Mouse (Mus musculus): ENCODE data around the gene Nfatc2ip. TPM values are rescaled to one million over a fixed set of nuclear protein-coding genes. Genes with fewer than 3 reads are reported as not detected.
A peak's percentile ranks its signal among the peaks of the same experiment; 100 is the strongest.

The Nfatc2ip gene
- polyA plus RNA-seq, 1 experiment, result 3.5 TPM

- Histone ChIP-seq H3ac (ENCODE audit: control insufficient read depth, insufficient read length) (peak overlapping the region; percentile 72), H3K4me3 (peak overlapping the region; percentile 28), H3K27me3 (ENCODE audit: control insufficient read depth, insufficient read depth, insufficient read length) (no peaks in the 10 kb centered on the region), H3K36me3 (ENCODE audit: control insufficient read depth, insufficient read depth) (no peaks in the 10 kb centered on the region), H3K79me2 (ENCODE audit: control insufficient read depth, insufficient read depth) (no peaks in the 10 kb centered on the region), H3K4me2 (ENCODE audit: low read depth) (peak overlapping the region; percentile 68)
- TF ChIP-seq TCF3 (IDR thresholded peaks at IDR 0.05; ENCODE audit: insufficient read length, low read depth) (no peak), CEBPB (IDR thresholded peaks at IDR 0.05; ENCODE audit: insufficient read depth, poor library complexity, severe bottlenecking) (no peak), USF1 (IDR thresholded peaks at IDR 0.05; ENCODE audit: low read depth) (no peak), SRF (IDR thresholded peaks at IDR 0.05; ENCODE audit: control insufficient read depth, insufficient read length, low read depth) (no peak), MYOD1 (IDR thresholded peaks at IDR 0.05; ENCODE audit: control insufficient read depth in 1 of 3, insufficient read length in 2 of 3, low read depth in 2 of 3) (no peak), TCF12 (IDR thresholded peaks at IDR 0.05; ENCODE audit: insufficient read depth, poor library complexity, severe bottlenecking) (no peak), POLR2AphosphoS2 (IDR thresholded peaks at IDR 0.05; ENCODE audit: insufficient read length, low read depth) (no peak), MAX (IDR thresholded peaks at IDR 0.05; ENCODE audit: low read depth) (no peak), E2F4 (IDR thresholded peaks at IDR 0.05; ENCODE audit: insufficient read depth) (no peak), POLR2A (IDR thresholded peaks at IDR 0.05; ENCODE audit: insufficient read length, low read depth) (no peak), REST (IDR thresholded peaks at IDR 0.05; ENCODE audit: insufficient read depth, insufficient read length) (no peak), MYOG (IDR thresholded peaks at IDR 0.05; ENCODE audit: control insufficient read depth in 1 of 3, insufficient read depth in 1 of 3, insufficient read length in 2 of 3, low read depth in 2 of 3) (no peak)
Observed at GRCm38 (mm10) chr7:126429503-126429898, 33.0 kb upstream of the Nfatc2ip start.

GRCm38 (mm10) chr7:126428631-126429502, 32.3 kb upstream of the Nfatc2ip start, which contains the start of gene Rabep2:
TSS of gene Rabep2 (plus strand) at chr7:126428759.
- H3ac ChIP-seq (ENCODE audit: control insufficient read depth, insufficient read length), result peak within 1 kb of the TSS; percentile 72
- H3K4me2 ChIP-seq (ENCODE audit: low read depth), result peak within 1 kb of the TSS; percentile 98
- no peaks in the 10 kb centered on the region for H3K27me3 ChIP-seq (ENCODE audit: control insufficient read depth, insufficient read depth, insufficient read length)
- no peaks in the 10 kb centered on the region for H3K79me2 ChIP-seq (ENCODE audit: control insufficient read depth, insufficient read depth)
- peak; percentile 30 for TF ChIP-seq POLR2AphosphoS2 (IDR thresholded peaks at IDR 0.05; ENCODE audit: insufficient read length, low read depth)
- TF ChIP-seq POLR2A (IDR thresholded peaks at IDR 0.05; ENCODE audit: insufficient read length, low read depth), result peak; percentile 47
- TF ChIP-seq CEBPB (IDR thresholded peaks at IDR 0.05; ENCODE audit: insufficient read depth, poor library complexity, severe bottlenecking), result no peak
- TF ChIP-seq TCF3 (IDR thresholded peaks at IDR 0.05; ENCODE audit: insufficient read length, low read depth), result no peak
- peak within 1 kb of the TSS; percentile 28 for H3K4me3 ChIP-seq
- no peaks in the 10 kb centered on the region for H3K36me3 ChIP-seq (ENCODE audit: control insufficient read depth, insufficient read depth)

- H3K4me2 ChIP-seq (ENCODE audit: low read depth), result peak overlapping the region; percentile 98
- H3ac ChIP-seq (ENCODE audit: control insufficient read depth, insufficient read length), result peak overlapping the region; percentile 72
- no peaks in the 10 kb centered on the region for H3K27me3 ChIP-seq (ENCODE audit: control insufficient read depth, insufficient read depth, insufficient read length)
- TF ChIP-seq CEBPB (IDR thresholded peaks at IDR 0.05; ENCODE audit: insufficient read depth, poor library complexity, severe bottlenecking), result no peak
- no peak for TF ChIP-seq TCF3 (IDR thresholded peaks at IDR 0.05; ENCODE audit: insufficient read length, low read depth)
- no peak for TF ChIP-seq E2F4 (IDR thresholded peaks at IDR 0.05; ENCODE audit: insufficient read depth)
- no peak for TF ChIP-seq MAX (IDR thresholded peaks at IDR 0.05; ENCODE audit: low read depth)
- TF ChIP-seq POLR2AphosphoS2 (IDR thresholded peaks at IDR 0.05; ENCODE audit: insufficient read length, low read depth), result no peak
- TF ChIP-seq SRF (IDR thresholded peaks at IDR 0.05; ENCODE audit: control insufficient read depth, insufficient read length, low read depth), result no peak
- TF ChIP-seq MYOG (IDR thresholded peaks at IDR 0.05; ENCODE audit: control insufficient read depth in 1 of 3, insufficient read depth in 1 of 3, insufficient read length in 2 of 3, low read depth in 2 of 3), result no peak
- no peak for TF ChIP-seq REST (IDR thresholded peaks at IDR 0.05; ENCODE audit: insufficient read depth, insufficient read length)
- TF ChIP-seq TCF12 (IDR thresholded peaks at IDR 0.05; ENCODE audit: insufficient read depth, poor library complexity, severe bottlenecking), result no peak
- TF ChIP-seq POLR2A (IDR thresholded peaks at IDR 0.05; ENCODE audit: insufficient read length, low read depth), result no peak
- no peak for TF ChIP-seq USF1 (IDR thresholded peaks at IDR 0.05; ENCODE audit: low read depth)
- TF ChIP-seq MYOD1 (IDR thresholded peaks at IDR 0.05; ENCODE audit: control insufficient read depth in 1 of 3, insufficient read length in 2 of 3, low read depth in 2 of 3), result no peak
- H3K36me3 ChIP-seq (ENCODE audit: control insufficient read depth, insufficient read depth), result no peaks in the 10 kb centered on the region
- no peaks in the 10 kb centered on the region for H3K79me2 ChIP-seq (ENCODE audit: control insufficient read depth, insufficient read depth)
- H3K4me3 ChIP-seq, result peak overlapping the region; percentile 28
Observed at GRCm38 (mm10) chr7:126428154-126428553, 31.6 kb upstream of the Nfatc2ip start.

GRCm38 (mm10) chr7:126427323-126427860, 30.9 kb upstream of the Nfatc2ip start:
- Histone ChIP-seq H3K4me2 (ENCODE audit: low read depth) (no peak overlapping the region), H3K4me3 (no peak overlapping the region), H3ac (ENCODE audit: control insufficient read depth, insufficient read length) (no peak overlapping the region), H3K27me3 (ENCODE audit: control insufficient read depth, insufficient read depth, insufficient read length) (no peaks in the 10 kb centered on the region), H3K79me2 (ENCODE audit: control insufficient read depth, insufficient read depth) (no peaks in the 10 kb centered on the region), H3K36me3 (ENCODE audit: control insufficient read depth, insufficient read depth) (no peaks in the 10 kb centered on the region)
- no peak for TF ChIP-seq TCF3 (IDR thresholded peaks at IDR 0.05; ENCODE audit: insufficient read length, low read depth)
- TF ChIP-seq REST (IDR thresholded peaks at IDR 0.05; ENCODE audit: insufficient read depth, insufficient read length), result peak; percentile 96

GRCm38 (mm10) chr7:126424161-126424560, 27.6 kb upstream of the Nfatc2ip start:
- Histone ChIP-seq H3K79me2 (ENCODE audit: control insufficient read depth, insufficient read depth) (no peaks in the 10 kb centered on the region), H3ac (ENCODE audit: control insufficient read depth, insufficient read length) (no peak overlapping the region), H3K36me3 (ENCODE audit: control insufficient read depth, insufficient read depth) (no peaks in the 10 kb centered on the region), H3K27me3 (ENCODE audit: control insufficient read depth, insufficient read depth, insufficient read length) (no peaks in the 10 kb centered on the region), H3K4me2 (ENCODE audit: low read depth) (no peak overlapping the region), H3K4me3 (no peak overlapping the region)
- TF ChIP-seq USF1 (IDR thresholded peaks at IDR 0.05; ENCODE audit: low read depth) (no peak), SRF (IDR thresholded peaks at IDR 0.05; ENCODE audit: control insufficient read depth, insufficient read length, low read depth) (no peak), POLR2AphosphoS2 (IDR thresholded peaks at IDR 0.05; ENCODE audit: insufficient read length, low read depth) (no peak), TCF3 (IDR thresholded peaks at IDR 0.05; ENCODE audit: insufficient read length, low read depth) (no peak), MYOD1 (IDR thresholded peaks at IDR 0.05; ENCODE audit: control insufficient read depth in 1 of 3, insufficient read length in 2 of 3, low read depth in 2 of 3) (no peak), POLR2A (IDR thresholded peaks at IDR 0.05; ENCODE audit: insufficient read length, low read depth) (no peak), MAX (IDR thresholded peaks at IDR 0.05; ENCODE audit: low read depth) (no peak), CEBPB (IDR thresholded peaks at IDR 0.05; ENCODE audit: insufficient read depth, poor library complexity, severe bottlenecking) (no peak), MYOG (IDR thresholded peaks at IDR 0.05; ENCODE audit: control insufficient read depth in 1 of 3, insufficient read depth in 1 of 3, insufficient read length in 2 of 3, low read depth in 2 of 3) (no peak), E2F4 (IDR thresholded peaks at IDR 0.05; ENCODE audit: insufficient read depth) (no peak), TCF12 (IDR thresholded peaks at IDR 0.05; ENCODE audit: insufficient read depth, poor library complexity, severe bottlenecking) (no peak), REST (IDR thresholded peaks at IDR 0.05; ENCODE audit: insufficient read depth, insufficient read length) (no peak)

Measured in myocyte (in vitro differentiated cells).